Comparison of ENCODE assay signal across 8 mouse cellular contexts in genomic region chr6:51170414-51170813, GRCm38 (mm10).
DNase-seq lines count a peak whose midpoint lies in the region; ATAC-seq lines count a peak whose summit lies in the region.

No protein-coding gene starts in this region.

- peaks cover 69% of the 10 kb centered on the region for H3K4me1 ChIP-seq in midbrain, embryonic 10.5 days
- peaks cover 9% of the 10 kb centered on the region for H3K4me1 ChIP-seq in midbrain, embryonic 16.5 days (ENCODE audit: control insufficient read depth, insufficient read depth, low read length)
- H3K4me1 ChIP-seq in lung, embryonic 15.5 days: peaks cover 35% of the 10 kb centered on the region

- ATAC-seq in midbrain, embryonic 16.5 days: no peak
- peak; percentile 19; the same call in 1 of the 2 replicates for ATAC-seq in lung, embryonic 15.5 days (ENCODE audit: borderline replicate concordance, extremely low read depth, low FRiP score, low TSS enrichment)
- no peak; the same call in 1 of the 2 replicates for ATAC-seq in erythroid progenitor cell, adult 5-6 weeks (replicated peaks; ENCODE audit: low FRiP score, poor library complexity, severe bottlenecking)

- H3K27ac ChIP-seq in midbrain, embryonic 10.5 days (replicated peaks): peak overlapping the region; percentile 92
- H3K27ac ChIP-seq in midbrain, embryonic 16.5 days (ENCODE audit: low read length): no peak overlapping the region
- peak overlapping the region; percentile 91 for H3K27ac ChIP-seq in lung, embryonic 15.5 days

- no peak overlapping the region for H3K9ac ChIP-seq in midbrain, embryonic 16.5 days (ENCODE audit: low read depth, low read length)
- no peak overlapping the region for H3K9ac ChIP-seq in lung, embryonic 15.5 days

- DNase-seq in midbrain, embryonic 10.5 days (ENCODE audit: low spot score): peak; percentile 77
- DNase-seq in cerebellum, postnatal 25 days: peak; percentile 50 to 69
- DNase-seq in gastrocnemius, postnatal 25 days: peak; percentile 54
- DNase-seq in kidney, adult 18-20 months: peak; percentile 61
- DNase-seq in skeletal muscle tissue, adult 2 months (ENCODE audit: low read depth, low spot score): peak; percentile 75

- H3K9me3 ChIP-seq in midbrain, embryonic 10.5 days (replicated peaks): no peaks in the 10 kb centered on the region
- H3K9me3 ChIP-seq in midbrain, embryonic 16.5 days (replicated peaks; ENCODE audit: control insufficient read depth, low read length, poor library complexity, severe bottlenecking): no peaks in the 10 kb centered on the region
- H3K9me3 ChIP-seq in lung, embryonic 15.5 days: no peaks in the 10 kb centered on the region

- H3K27me3 ChIP-seq in midbrain, embryonic 10.5 days (ENCODE audit: low read depth, poor library complexity, severe bottlenecking): peaks cover 57% of the 10 kb centered on the region
- H3K27me3 ChIP-seq in midbrain, embryonic 16.5 days (ENCODE audit: control insufficient read depth, insufficient read depth, low read depth, low read length): peaks cover 24% of the 10 kb centered on the region
- H3K27me3 ChIP-seq in lung, embryonic 15.5 days: peaks cover 32% of the 10 kb centered on the region

- peak overlapping the region; percentile 45 for H3K4me3 ChIP-seq in midbrain, embryonic 10.5 days
- H3K4me3 ChIP-seq in midbrain, embryonic 16.5 days (ENCODE audit: low read depth, low read length): no peak overlapping the region
- peak overlapping the region; percentile 31 for H3K4me3 ChIP-seq in lung, embryonic 15.5 days

- WGBS in midbrain, embryonic 10.5 days: under 1% methylated on average over 11 of the region's 11 CpGs
- WGBS in midbrain, embryonic 16.5 days: under 1% methylated on average over 11 of the region's 11 CpGs
- WGBS in lung, embryonic 15.5 days: under 1% methylated on average over 11 of the region's 11 CpGs

- H3K36me3 ChIP-seq in midbrain, embryonic 10.5 days: no peaks in the 10 kb centered on the region
- no peaks in the 10 kb centered on the region for H3K36me3 ChIP-seq in midbrain, embryonic 16.5 days (ENCODE audit: control insufficient read depth, insufficient read depth, low read length)
- H3K36me3 ChIP-seq in lung, embryonic 15.5 days: no peaks in the 10 kb centered on the region

- no peak overlapping the region for H3K4me2 ChIP-seq in midbrain, embryonic 16.5 days (ENCODE audit: low read length)
- H3K4me2 ChIP-seq in lung, embryonic 15.5 days: peak overlapping the region; percentile 78
